Mouse (Mus musculus) midbrain, embryonic 15.5 days (tissue): ENCODE data around the gene Wdfy3. TPM values are rescaled to one million over a fixed set of nuclear protein-coding genes. Genes with fewer than 3 reads are reported as not detected.

ENCODE experiments used
- ATAC-seq: fragments of 200-750 bp; cut with Nextera tagmentation; replicated peaks from 2 replicates; pipeline ENCODE4 v1.8.0; 2017; ENCODE audit warnings: moderate TSS enrichment
- H3K27ac ChIP-seq: fragments of 300-500 bp; sonication (generic); 2 replicates; pipeline ENCODE4 v1.5.1; 2015; ENCODE audit warnings: mild to moderate bottlenecking, inconsistent platforms
- H3K27me3 ChIP-seq: fragments of 300-500 bp; sonication (generic); replicated peaks from 2 replicates; pipeline ENCODE4 v1.6.1; 2015; ENCODE audit warnings: inconsistent platforms
- H3K36me3 ChIP-seq: fragments of 300-500 bp; sonication (generic); replicated peaks from 2 replicates; pipeline ENCODE4 v1.6.1; 2015; ENCODE audit warnings: inconsistent platforms
- H3K4me1 ChIP-seq: fragments of 300-500 bp; sonication (generic); 2 replicates; pipeline ENCODE4 v1.6.1; 2015; ENCODE audit warnings: inconsistent platforms
- H3K4me2 ChIP-seq: fragments of 300-500 bp; sonication (generic); 2 replicates; pipeline ENCODE4 v1.6.1; 2015; ENCODE audit warnings: inconsistent platforms, mild to moderate bottlenecking, moderate library complexity
- H3K4me3 ChIP-seq: fragments of 300-500 bp; sonication (generic); 2 replicates; pipeline ENCODE4 v1.5.1; 2015; ENCODE audit warnings: mild to moderate bottlenecking, inconsistent platforms
- H3K9ac ChIP-seq: fragments of 300-500 bp; sonication (generic); 2 replicates; pipeline ENCODE4 v1.6.1; 2015; ENCODE audit warnings: mild to moderate bottlenecking, inconsistent platforms
- H3K9me3 ChIP-seq: fragments of 300-500 bp; sonication (generic); 2 replicates; pipeline ENCODE4 v1.6.1; 2016; ENCODE audit warnings: inconsistent platforms
- WGBS: fragments of 180-500 bp; shearing (Covaris S2); methylation state at CpG from one replicate; pipeline ENCODE4 v1.1.7; 2015; ENCODE audit warnings: mixed read lengths; 5-methylcytosine and 5-hydroxymethylcytosine counted together
- polyA plus RNA-seq: library from polyadenylated mRNA; unstranded; fragments of >200 nt; fragmentation: Nextera tagmentation; extraction: Ambion mirVana; gene quantifications from 2 replicates; pipeline ENCODE4 v1.2.1, GENCODE M21; 2015

Gene Wdfy3
- polyA plus RNA-seq, 1 experiment from 2014 or later, result 33.5 TPM

GRCm38 (mm10) chr5:101891694-101892416 lies 177.9 kb downstream of the Wdfy3 start:
- no peaks in the 10 kb centered on the region for H3K9me3 ChIP-seq
- H3K4me2 ChIP-seq, result no peak overlapping the region
- no peaks in the 10 kb centered on the region for H3K4me1 ChIP-seq
- no peak for ATAC-seq
- 94% methylated on average over 6 of the region's 6 CpGs for WGBS
- no peak overlapping the region for H3K4me3 ChIP-seq
- H3K27me3 ChIP-seq, result no peaks in the 10 kb centered on the region
- H3K27ac ChIP-seq, result no peak overlapping the region
- H3K9ac ChIP-seq, result no peak overlapping the region
- peaks cover 75% of the 10 kb centered on the region for H3K36me3 ChIP-seq

- Histone ChIP-seq H3K4me1 (no peaks in the 10 kb centered on the region), H3K9ac (no peak overlapping the region), H3K27ac (no peak overlapping the region), H3K36me3 (peaks cover 80% of the 10 kb centered on the region), H3K9me3 (no peaks in the 10 kb centered on the region), H3K4me2 (no peak overlapping the region), H3K27me3 (no peaks in the 10 kb centered on the region), H3K4me3 (no peak overlapping the region)
- WGBS, result 94% methylated on average over 19 of the region's 19 CpGs
- no peak for ATAC-seq
Observed at GRCm38 (mm10) chr5:101887989-101888388, 181.7 kb downstream of the Wdfy3 start.

- H3K4me1 ChIP-seq, result no peaks in the 10 kb centered on the region
- peaks cover 87% of the 10 kb centered on the region for H3K36me3 ChIP-seq
- H3K27me3 ChIP-seq, result no peaks in the 10 kb centered on the region
- ATAC-seq, result no peak
- no peak overlapping the region for H3K27ac ChIP-seq
- no peaks in the 10 kb centered on the region for H3K9me3 ChIP-seq
- H3K4me2 ChIP-seq, result no peak overlapping the region
- no peak overlapping the region for H3K9ac ChIP-seq
- H3K4me3 ChIP-seq, result no peak overlapping the region
- 88% methylated on average over 12 of the region's 12 CpGs for WGBS
Observed at GRCm38 (mm10) chr5:101885039-101885438, 184.7 kb downstream of the Wdfy3 start.

GRCm38 (mm10) chr5:101882191-101882590 lies 187.5 kb downstream of the Wdfy3 start:
- Histone ChIP-seq H3K27me3 (no peaks in the 10 kb centered on the region), H3K27ac (no peak overlapping the region), H3K9me3 (no peaks in the 10 kb centered on the region), H3K9ac (no peak overlapping the region), H3K4me3 (no peak overlapping the region), H3K4me1 (no peaks in the 10 kb centered on the region), H3K4me2 (no peak overlapping the region), H3K36me3 (peaks cover 68% of the 10 kb centered on the region)
- WGBS, result 97% methylated on average over 15 of the region's 15 CpGs
- ATAC-seq, result no peak

- Histone ChIP-seq H3K4me3 (no peak overlapping the region), H3K4me2 (no peak overlapping the region), H3K4me1 (no peaks in the 10 kb centered on the region), H3K9me3 (no peaks in the 10 kb centered on the region), H3K36me3 (peaks cover 56% of the 10 kb centered on the region), H3K27me3 (no peaks in the 10 kb centered on the region), H3K27ac (no peak overlapping the region), H3K9ac (no peak overlapping the region)
- 94% methylated on average over 4 of the region's 4 CpGs for WGBS
- ATAC-seq, result no peak
Observed at GRCm38 (mm10) chr5:101879914-101880313, 189.8 kb downstream of the Wdfy3 start.

- no peak overlapping the region for H3K4me2 ChIP-seq
- H3K36me3 ChIP-seq, result peaks cover 53% of the 10 kb centered on the region
- H3K4me1 ChIP-seq, result no peaks in the 10 kb centered on the region
- H3K27ac ChIP-seq, result no peak overlapping the region
- H3K9me3 ChIP-seq, result no peaks in the 10 kb centered on the region
- H3K4me3 ChIP-seq, result no peak overlapping the region
- ATAC-seq, result no peak
- H3K9ac ChIP-seq, result no peak overlapping the region
- 87% methylated on average over 9 of the region's 9 CpGs for WGBS
- H3K27me3 ChIP-seq, result no peaks in the 10 kb centered on the region
Observed at GRCm38 (mm10) chr5:101878403-101878802, 191.3 kb downstream of the Wdfy3 start.

GRCm38 (mm10) chr5:101876185-101876584 lies 193.5 kb downstream of the Wdfy3 start:
- Histone ChIP-seq H3K27ac (no peak overlapping the region), H3K4me1 (no peaks in the 10 kb centered on the region), H3K27me3 (no peaks in the 10 kb centered on the region), H3K9ac (no peak overlapping the region), H3K4me2 (no peak overlapping the region), H3K36me3 (peaks cover 50% of the 10 kb centered on the region), H3K4me3 (no peak overlapping the region), H3K9me3 (no peaks in the 10 kb centered on the region)
- 92% methylated on average over 4 of the region's 4 CpGs for WGBS
- no peak for ATAC-seq

GRCm38 (mm10) chr5:101866722-101867121 lies 203.0 kb downstream of the Wdfy3 start:
- 75% methylated on average over 2 of the region's 2 CpGs for WGBS

GRCm38 (mm10) chr5:101863946-101864345 lies 205.8 kb downstream of the Wdfy3 start:
- Histone ChIP-seq H3K27ac (no peak overlapping the region), H3K9ac (no peak overlapping the region), H3K36me3 (peaks cover 70% of the 10 kb centered on the region), H3K9me3 (no peaks in the 10 kb centered on the region), H3K4me3 (no peak overlapping the region), H3K4me1 (no peaks in the 10 kb centered on the region), H3K27me3 (no peaks in the 10 kb centered on the region), H3K4me2 (no peak overlapping the region)
- ATAC-seq, result no peak
- 92% methylated on average over 6 of the region's 6 CpGs for WGBS

More at GRCm38 (mm10) chr5:101866722-101867121, 203.0 kb downstream of the Wdfy3 start:
- peaks cover 71% of the 10 kb centered on the region for H3K36me3 ChIP-seq
- H3K9ac ChIP-seq, result no peak overlapping the region
- H3K27me3 ChIP-seq, result no peaks in the 10 kb centered on the region
- no peak overlapping the region for H3K4me2 ChIP-seq
- ATAC-seq, result no peak
- no peaks in the 10 kb centered on the region for H3K4me1 ChIP-seq
- no peak overlapping the region for H3K4me3 ChIP-seq
- no peaks in the 10 kb centered on the region for H3K9me3 ChIP-seq
- no peak overlapping the region for H3K27ac ChIP-seq

GRCm38 (mm10) chr5:101862651-101863050 lies 207.1 kb downstream of the Wdfy3 start:
- no peak overlapping the region for H3K4me2 ChIP-seq
- no peak overlapping the region for H3K4me3 ChIP-seq
- H3K4me1 ChIP-seq, result no peaks in the 10 kb centered on the region
- H3K36me3 ChIP-seq, result peaks cover 60% of the 10 kb centered on the region
- 83% methylated on average over 8 of the region's 8 CpGs for WGBS
- no peak overlapping the region for H3K27ac ChIP-seq
- ATAC-seq, result no peak
- H3K9ac ChIP-seq, result no peak overlapping the region
- no peaks in the 10 kb centered on the region for H3K27me3 ChIP-seq
- H3K9me3 ChIP-seq, result no peaks in the 10 kb centered on the region

- no peaks in the 10 kb centered on the region for H3K9me3 ChIP-seq
- H3K4me2 ChIP-seq, result no peak overlapping the region
- no peak; the same call in 1 of the 2 replicates for ATAC-seq
- no peak overlapping the region for H3K4me3 ChIP-seq
- 86% methylated on average over 18 of the region's 18 CpGs for WGBS
- H3K27me3 ChIP-seq, result no peaks in the 10 kb centered on the region
- H3K36me3 ChIP-seq, result peaks cover 56% of the 10 kb centered on the region
- no peaks in the 10 kb centered on the region for H3K4me1 ChIP-seq
- H3K9ac ChIP-seq, result no peak overlapping the region
- H3K27ac ChIP-seq, result no peak overlapping the region
Observed at GRCm38 (mm10) chr5:101861786-101862571, 207.7 kb downstream of the Wdfy3 start.

- Histone ChIP-seq H3K27me3 (no peaks in the 10 kb centered on the region), H3K9me3 (no peaks in the 10 kb centered on the region), H3K36me3 (peaks cover 53% of the 10 kb centered on the region), H3K27ac (no peak overlapping the region), H3K4me3 (no peak overlapping the region), H3K4me1 (no peaks in the 10 kb centered on the region), H3K9ac (no peak overlapping the region), H3K4me2 (no peak overlapping the region)
- no peak for ATAC-seq
- WGBS, result 87% methylated on average over 10 of the region's 10 CpGs
Observed at GRCm38 (mm10) chr5:101858891-101859436, 210.8 kb downstream of the Wdfy3 start.
